Mouse (Mus musculus): Measurements from ENCODE around the gene Zscan4b.
"Not testable (repeated sequence)": the region's sequence is repeated elsewhere in the genome, so short reads cannot be mapped to it uniquely, and the experiment has no call there.

Zscan4b gene

DNA sequence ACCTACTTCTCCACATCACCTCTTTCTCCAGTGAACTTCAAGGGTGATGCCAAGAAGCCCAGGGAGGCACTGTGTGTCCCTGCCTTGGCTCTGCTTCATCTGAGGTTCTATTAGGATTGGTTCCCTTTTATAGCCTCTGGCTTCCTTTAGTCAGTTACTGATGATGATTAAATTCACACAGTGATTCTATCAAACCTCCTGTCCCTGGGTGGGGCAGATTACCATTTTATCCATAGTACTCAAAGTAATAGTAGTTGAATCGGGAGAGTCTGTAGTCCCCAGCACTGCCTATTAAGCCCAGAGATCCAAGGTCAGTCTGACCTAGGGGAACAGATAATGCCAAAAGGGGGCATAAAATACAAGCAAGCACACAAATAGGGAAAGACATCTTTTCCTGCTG lies at the start of gene Zscan4b:
TSS of gene Zscan4b (minus strand) at position 101 of the 400 bp plus-strand sequence.
- not testable (repeated sequence) for DNase-seq

Measured in liver (tissue).